Mouse (Mus musculus) ES-E14 (cell line): ENCODE data around the gene 4930404N11Rik.

Experiments
- HCFC1 ChIP-seq: IDR thresholded peaks from 2 replicates; pipeline ENCODE4 v1.6.1; 2012; ENCODE audit warnings: low read length, inconsistent platforms, borderline replicate concordance; ENCODE audit not compliant: insufficient read depth
- MAFK ChIP-seq: IDR thresholded peaks from 2 replicates; pipeline ENCODE4 v1.6.1; 2014; ENCODE audit warnings: mild to moderate bottlenecking, low read depth, low read length, inconsistent platforms; ENCODE audit not compliant: insufficient read depth
- ZNF384 ChIP-seq: IDR thresholded peaks from 2 replicates; pipeline ENCODE4 v1.6.1; 2012; ENCODE audit warnings: low read depth, low read length, inconsistent platforms

DNA sequence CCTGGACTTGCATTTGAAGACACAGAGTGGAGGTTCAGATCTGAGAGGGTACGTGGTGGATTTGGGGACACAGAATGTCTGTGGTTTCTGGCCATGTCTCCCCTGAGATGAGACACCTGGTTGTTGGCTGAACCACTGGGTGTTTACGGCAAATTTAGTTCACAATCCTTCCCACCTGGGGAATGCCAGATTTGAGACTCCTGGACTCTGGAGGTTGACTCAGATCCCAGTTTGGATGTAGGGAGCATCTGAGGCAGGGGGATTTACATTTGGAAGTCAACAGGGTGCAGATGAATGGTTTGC, 11.7 kb upstream of the 4930404N11Rik start:
- TF ChIP-seq ZNF384 (no peak), MAFK (no peak), HCFC1 (no peak)
